Mouse (Mus musculus) kidney, embryonic 16.5 days (tissue): ENCODE measurements around the gene Serpinb2. TPM values are rescaled to one million over a fixed set of nuclear protein-coding genes. Genes with fewer than 3 reads are reported as not detected.

ENCODE experiments used
- ATAC-seq: fragments of 200-750 bp; cut with Nextera tagmentation; 2 replicates; pipeline ENCODE4 v1.8.0; 2017; ENCODE audit warnings: moderate TSS enrichment; ENCODE audit not compliant: low FRiP score, low TSS enrichment
- H3K27ac ChIP-seq: fragments of 300-500 bp; sonication (generic); 2 replicates; pipeline ENCODE4 v1.5.1; 2014; ENCODE audit warnings: low read length
- H3K27me3 ChIP-seq: fragments of 300-500 bp; sonication (generic); 2 replicates; pipeline ENCODE4 v1.6.1; 2014; ENCODE audit warnings: low read length, control low read depth, mixed read lengths; ENCODE audit not compliant: insufficient read depth
- H3K36me3 ChIP-seq: fragments of 300-500 bp; sonication (generic); 2 replicates; pipeline ENCODE4 v1.6.1; 2014; ENCODE audit warnings: low read length, control low read depth, mixed read lengths; ENCODE audit not compliant: insufficient read depth
- H3K4me1 ChIP-seq: fragments of 300-500 bp; sonication (generic); 2 replicates; pipeline ENCODE4 v1.6.1; 2014; ENCODE audit warnings: low read length, control low read depth, mixed read lengths; ENCODE audit not compliant: insufficient read depth
- H3K4me2 ChIP-seq: fragments of 300-500 bp; sonication (generic); replicated peaks from 2 replicates; pipeline ENCODE4 v1.6.1; 2014; ENCODE audit warnings: low read depth, low read length
- H3K4me3 ChIP-seq: fragments of 300-500 bp; sonication (generic); 2 replicates; pipeline ENCODE4 v1.5.1; 2014; ENCODE audit warnings: mild to moderate bottlenecking, low read length
- H3K9ac ChIP-seq: fragments of 300-500 bp; sonication (generic); replicated peaks from 2 replicates; pipeline ENCODE4 v1.6.1; 2014; ENCODE audit warnings: low read length
- H3K9me3 ChIP-seq: fragments of 300-500 bp; sonication (generic); 2 replicates; pipeline ENCODE4 v1.6.1; 2016; ENCODE audit warnings: low read length, control low read depth
- WGBS: fragments of 180-500 bp; shearing (Covaris S2); extraction: QIAGEN DNeasy Blood & Tissue Kit; methylation state at CpG from one replicate; pipeline ENCODE4 v1.1.7; 2014; 5-methylcytosine and 5-hydroxymethylcytosine counted together
- polyA plus RNA-seq: library from polyadenylated mRNA; unstranded; fragments of >200 nt; fragmentation: Nextera tagmentation; extraction: Ambion mirVana; gene quantifications from 2 replicates; pipeline ENCODE4 v1.2.1, GENCODE M21; 2015

The Serpinb2 gene
- polyA plus RNA-seq, 1 experiment from 2014 or later: 0.14 TPM

DNA sequence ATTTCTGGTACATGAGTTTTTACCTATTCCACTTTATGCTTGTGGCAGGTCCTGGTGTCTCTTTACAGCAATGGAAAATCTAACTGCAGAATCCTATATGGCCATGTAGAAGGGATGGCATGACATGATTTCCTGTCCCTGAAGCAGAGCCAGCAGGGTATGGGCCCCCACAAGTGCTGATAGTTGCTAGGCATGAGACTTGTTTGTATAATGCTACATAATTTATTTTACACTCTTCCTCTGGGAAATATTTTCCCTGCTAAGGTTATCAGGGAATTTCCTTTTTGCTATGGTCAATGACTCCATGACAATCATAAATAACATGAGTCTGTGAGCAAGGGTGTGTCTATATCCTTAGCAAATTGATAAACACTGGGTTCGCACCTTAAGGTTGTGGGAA lies 66.3 kb downstream of the Serpinb2 start:
- no peaks in the 10 kb centered on the region for H3K36me3 ChIP-seq
- no peaks in the 10 kb centered on the region for H3K4me1 ChIP-seq
- no peak for ATAC-seq
- no peak overlapping the region for H3K27ac ChIP-seq
- WGBS: 69% methylated on average over 1 of the region's 1 CpGs
- no peak overlapping the region for H3K9ac ChIP-seq
- no peak overlapping the region for H3K4me3 ChIP-seq
- H3K27me3 ChIP-seq: no peaks in the 10 kb centered on the region
- H3K9me3 ChIP-seq: no peaks in the 10 kb centered on the region
- no peak overlapping the region for H3K4me2 ChIP-seq

DNA sequence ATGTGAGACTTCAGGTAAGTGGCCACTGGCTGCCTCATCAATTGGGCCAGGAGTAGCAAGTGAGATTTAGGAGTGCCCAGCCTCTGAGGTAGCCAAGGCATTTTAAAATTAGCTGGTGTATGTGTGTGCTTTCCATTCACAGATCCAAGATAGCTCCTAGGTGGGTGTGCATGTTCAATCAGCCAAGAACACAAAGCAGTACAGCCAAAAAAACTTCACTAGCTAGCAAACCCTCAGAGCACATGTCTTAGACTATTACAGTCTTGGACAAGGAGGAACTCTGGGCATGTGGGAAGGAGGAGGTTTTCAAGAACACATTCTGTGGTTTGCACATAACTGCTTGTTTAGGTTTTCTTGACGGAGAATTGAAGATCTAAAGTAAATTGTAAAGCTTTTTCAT lies 70.0 kb downstream of the Serpinb2 start:
- H3K4me3 ChIP-seq: no peak overlapping the region
- no peak overlapping the region for H3K4me2 ChIP-seq
- H3K9ac ChIP-seq: no peak overlapping the region
- no peaks in the 10 kb centered on the region for H3K9me3 ChIP-seq
- H3K36me3 ChIP-seq: no peaks in the 10 kb centered on the region
- H3K4me1 ChIP-seq: no peaks in the 10 kb centered on the region
- H3K27ac ChIP-seq: no peak overlapping the region
- WGBS: 70% methylated on average over 1 of the region's 1 CpGs
- H3K27me3 ChIP-seq: no peaks in the 10 kb centered on the region
- no peak for ATAC-seq

DNA sequence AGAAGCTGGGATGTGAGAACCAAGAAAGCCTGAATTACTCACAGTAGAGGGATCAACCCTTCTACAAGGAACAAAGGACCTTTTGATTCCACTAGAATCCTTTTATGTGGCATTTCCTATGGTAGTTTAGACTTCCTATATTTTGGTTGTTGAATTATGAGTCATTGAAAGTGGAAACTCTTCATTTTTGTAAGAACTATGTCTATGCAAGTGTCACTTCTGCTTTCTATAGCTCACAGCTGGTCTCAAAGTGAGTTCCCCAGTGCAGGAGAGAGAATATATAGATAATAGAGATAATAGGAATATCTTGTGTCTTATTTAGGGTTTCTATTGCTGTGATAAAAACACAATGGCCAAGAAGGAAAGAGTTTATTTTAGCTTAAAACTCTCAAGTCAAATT lies 71.7 kb downstream of the Serpinb2 start:
- H3K4me1 ChIP-seq: no peaks in the 10 kb centered on the region
- H3K4me3 ChIP-seq: no peak overlapping the region
- no peaks in the 10 kb centered on the region for H3K9me3 ChIP-seq
- H3K36me3 ChIP-seq: no peaks in the 10 kb centered on the region
- no peak overlapping the region for H3K27ac ChIP-seq
- ATAC-seq: no peak
- no peak overlapping the region for H3K4me2 ChIP-seq
- H3K27me3 ChIP-seq: no peaks in the 10 kb centered on the region
- H3K9ac ChIP-seq: no peak overlapping the region

DNA sequence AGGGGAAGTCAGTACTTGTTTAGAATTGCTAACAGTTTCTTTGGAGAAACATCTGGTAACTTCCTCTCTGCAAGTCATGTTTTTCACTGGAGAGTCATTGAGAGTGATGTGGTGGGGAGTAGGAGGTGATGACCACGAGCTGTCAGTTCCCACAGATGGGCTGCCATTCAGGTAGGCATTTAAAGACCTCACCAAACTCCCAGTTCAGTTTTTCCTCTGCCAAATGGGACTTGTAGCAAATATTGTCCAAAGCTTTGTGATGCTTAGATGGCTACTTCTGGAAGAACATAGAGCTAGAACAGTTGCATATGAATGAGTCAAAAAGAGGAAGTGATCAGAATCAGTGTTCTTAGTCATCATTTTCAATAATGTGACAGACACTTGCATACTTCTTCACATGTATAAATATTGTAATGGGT lies 72.7 kb downstream of the Serpinb2 start:
- H3K4me2 ChIP-seq: no peak overlapping the region
- no peak overlapping the region for H3K27ac ChIP-seq
- WGBS: 54% methylated on average over 1 of the region's 1 CpGs
- H3K4me3 ChIP-seq: no peak overlapping the region
- H3K36me3 ChIP-seq: no peaks in the 10 kb centered on the region
- H3K4me1 ChIP-seq: no peaks in the 10 kb centered on the region
- no peak overlapping the region for H3K9ac ChIP-seq
- no peaks in the 10 kb centered on the region for H3K9me3 ChIP-seq
- H3K27me3 ChIP-seq: no peaks in the 10 kb centered on the region
- ATAC-seq: no peak

DNA sequence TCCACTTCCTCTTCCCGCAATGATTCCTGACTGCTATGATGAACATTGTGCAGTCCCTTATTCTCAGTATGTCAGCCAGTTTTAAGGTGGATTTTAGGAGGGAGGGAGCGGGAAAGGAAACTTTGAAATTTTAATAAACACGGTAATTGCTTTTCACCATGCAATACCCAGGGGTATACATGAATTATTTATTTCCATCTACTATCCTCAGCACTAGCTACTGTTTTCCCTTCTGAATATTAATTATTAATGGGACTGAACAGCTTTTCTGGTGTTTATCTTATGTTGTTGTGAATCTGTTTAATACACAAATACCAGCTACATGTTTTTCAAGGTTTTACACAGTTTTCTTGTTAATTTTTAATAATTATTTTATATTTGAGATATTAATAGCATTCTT lies 73.7 kb downstream of the Serpinb2 start:
- ATAC-seq: no peak
- 71% methylated on average over 3 of the region's 3 CpGs for WGBS

More for the DNA sequence above, 73.7 kb downstream of the Serpinb2 start:
- H3K4me1 ChIP-seq: no peaks in the 10 kb centered on the region
- no peaks in the 10 kb centered on the region for H3K27me3 ChIP-seq
- no peak overlapping the region for H3K4me3 ChIP-seq
- H3K4me2 ChIP-seq: no peak overlapping the region
- no peaks in the 10 kb centered on the region for H3K36me3 ChIP-seq
- H3K27ac ChIP-seq: no peak overlapping the region
- no peaks in the 10 kb centered on the region for H3K9me3 ChIP-seq
- no peak overlapping the region for H3K9ac ChIP-seq

Other genes starting within 250 kb of the Serpinb2 start
- gene Serpinb3b, start 233.1 kb upstream of the Serpinb2 start, polyA plus RNA-seq: not detected in 2 replicates
- gene Serpinb3c, start 233.1 kb upstream of the Serpinb2 start, polyA plus RNA-seq: not detected in 2 replicates
- not detected in 2 replicates for gene Serpinb11, start 150.2 kb upstream of the Serpinb2 start, polyA plus RNA-seq
- 0.07 TPM in 1 of 2 replicates, not detected in the other for gene Serpinb7, start 111.8 kb upstream of the Serpinb2 start, polyA plus RNA-seq
- 1.0 and 1.1 TPM in 2 replicates for gene Serpinb8, start 78.6 kb downstream of the Serpinb2 start, polyA plus RNA-seq